Mouse (Mus musculus) intestine, embryonic 15.5 days (tissue): ENCODE measurements around the gene Gm10300. TPM values are rescaled to one million over a fixed set of nuclear protein-coding genes. Genes with fewer than 3 reads are reported as not detected.

Experiments
- ATAC-seq: fragments of 200-750 bp; cut with Nextera tagmentation; 2 replicates; pipeline ENCODE4 v1.8.0; 2017; ENCODE audit warnings: moderate TSS enrichment, moderate library complexity
- H3K27ac ChIP-seq: fragments of 300-500 bp; sonication (generic); 2 replicates; pipeline ENCODE4 v1.5.1; 2015; ENCODE audit warnings: mild to moderate bottlenecking, inconsistent platforms
- H3K27me3 ChIP-seq: fragments of 300-500 bp; sonication (generic); replicated peaks from 2 replicates; pipeline ENCODE4 v1.6.1; 2015; ENCODE audit warnings: inconsistent platforms
- H3K36me3 ChIP-seq: fragments of 300-500 bp; sonication (generic); 2 replicates; pipeline ENCODE4 v1.6.1; 2015; ENCODE audit warnings: inconsistent platforms
- H3K4me1 ChIP-seq: fragments of 300-500 bp; sonication (generic); replicated peaks from 2 replicates; pipeline ENCODE4 v1.6.1; 2015; ENCODE audit warnings: inconsistent platforms
- H3K4me2 ChIP-seq: fragments of 300-500 bp; sonication (generic); replicated peaks from 2 replicates; pipeline ENCODE4 v1.6.1; 2015; ENCODE audit warnings: mild to moderate bottlenecking, inconsistent platforms
- H3K4me3 ChIP-seq: fragments of 300-500 bp; sonication (generic); replicated peaks from 2 replicates; pipeline ENCODE4 v1.5.1; 2015; ENCODE audit warnings: inconsistent platforms
- H3K9ac ChIP-seq: fragments of 300-500 bp; sonication (generic); 2 replicates; pipeline ENCODE4 v1.6.1; 2015; ENCODE audit warnings: inconsistent platforms
- H3K9me3 ChIP-seq: fragments of 300-500 bp; sonication (generic); 2 replicates; pipeline ENCODE4 v1.6.1; 2016; ENCODE audit warnings: inconsistent platforms
- WGBS: fragments of 180-500 bp; shearing (Covaris S2); methylation state at CpG from one replicate; pipeline ENCODE4 v1.1.7; 2015; 5-methylcytosine and 5-hydroxymethylcytosine counted together
- polyA plus RNA-seq: library from polyadenylated mRNA; unstranded; fragments of >200 nt; fragmentation: Nextera tagmentation; extraction: Ambion mirVana; gene quantifications from 2 replicates; pipeline ENCODE4 v1.2.1, GENCODE M21; 2015

Gm10300 gene
- polyA plus RNA-seq, result 0.08 and 0.16 TPM in 2 replicates

- no peaks in the 10 kb centered on the region for H3K36me3 ChIP-seq
- peak within 1 kb of the TSS; percentile 82 for H3K9ac ChIP-seq
- peak within 1 kb of the TSS; percentile 96 for H3K4me2 ChIP-seq
- 0 out of 2 replicates have a peak, but pooled peaks cover 4% of the 10 kb centered on the region for H3K4me1 ChIP-seq
- H3K9me3 ChIP-seq, result no peaks in the 10 kb centered on the region
- peak within 1 kb of the TSS; percentile 80 for H3K4me3 ChIP-seq
- peak within 1 kb of the TSS; percentile 70 for H3K27ac ChIP-seq
- 1% methylated on average over 42 of the region's 42 CpGs for WGBS
- ATAC-seq, result peak; percentile 48
- H3K27me3 ChIP-seq, result no peaks in the 10 kb centered on the region
Observed at GRCm38 (mm10) chr4:132074077-132074932, at the start of gene Gm10300. Gm10300 (plus strand) TSS chr4:132074697.

- no peaks in the 10 kb centered on the region for H3K36me3 ChIP-seq
- H3K9me3 ChIP-seq, result no peaks in the 10 kb centered on the region
- no peak for ATAC-seq
- H3K4me3 ChIP-seq, result no peak overlapping the region
- H3K4me2 ChIP-seq, result no peak overlapping the region
- WGBS, result 61% methylated on average over 2 of the region's 2 CpGs
- H3K4me1 ChIP-seq, result no peaks in the 10 kb centered on the region; the same call in 1 of the 2 replicates
- H3K27ac ChIP-seq, result no peak overlapping the region
- no peak overlapping the region for H3K9ac ChIP-seq
- H3K27me3 ChIP-seq, result no peaks in the 10 kb centered on the region
Observed at GRCm38 (mm10) chr4:132025264-132025663, 49.2 kb upstream of the Gm10300 start.

GRCm38 (mm10) chr4:132025738-132026527, 48.6 kb upstream of the Gm10300 start:
- Histone ChIP-seq H3K27me3 (no peaks in the 10 kb centered on the region), H3K9ac (no peak overlapping the region), H3K4me2 (no peak overlapping the region), H3K36me3 (no peaks in the 10 kb centered on the region), H3K4me1 (no peaks in the 10 kb centered on the region; the same call in none of the 2 replicates), H3K9me3 (no peaks in the 10 kb centered on the region), H3K27ac (no peak overlapping the region), H3K4me3 (no peak overlapping the region)
- no peak for ATAC-seq
- whole genome bisulfite sequencing, result 53% methylated on average over 5 of the region's 5 CpGs

GRCm38 (mm10) chr4:132027167-132027566, 47.3 kb upstream of the Gm10300 start:
- H3K27ac ChIP-seq, result no peak overlapping the region
- WGBS, result 83% methylated on average over 6 of the region's 6 CpGs

GRCm38 (mm10) chr4:132027806-132028205, 46.7 kb upstream of the Gm10300 start:
- no peaks in the 10 kb centered on the region for H3K9me3 ChIP-seq
- H3K4me1 ChIP-seq, result no peaks in the 10 kb centered on the region; the same call in none of the 2 replicates
- WGBS, result 93% methylated on average over 1 of the region's 1 CpGs
- no peaks in the 10 kb centered on the region for H3K27me3 ChIP-seq
- H3K36me3 ChIP-seq, result no peaks in the 10 kb centered on the region
- H3K4me2 ChIP-seq, result no peak overlapping the region
- H3K4me3 ChIP-seq, result no peak overlapping the region
- no peak for ATAC-seq
- no peak overlapping the region for H3K27ac ChIP-seq
- no peak overlapping the region for H3K9ac ChIP-seq

More at GRCm38 (mm10) chr4:132027167-132027566, 47.3 kb upstream of the Gm10300 start:
- no peaks in the 10 kb centered on the region; the same call in none of the 2 replicates for H3K4me1 ChIP-seq
- no peaks in the 10 kb centered on the region for H3K9me3 ChIP-seq
- no peak overlapping the region for H3K9ac ChIP-seq
- H3K27me3 ChIP-seq, result no peaks in the 10 kb centered on the region
- H3K36me3 ChIP-seq, result no peaks in the 10 kb centered on the region
- H3K4me3 ChIP-seq, result no peak overlapping the region
- H3K4me2 ChIP-seq, result no peak overlapping the region
- ATAC-seq, result no peak

GRCm38 (mm10) chr4:132029851-132030741, 44.4 kb upstream of the Gm10300 start:
- Histone ChIP-seq H3K27me3 (no peaks in the 10 kb centered on the region), H3K27ac (no peak overlapping the region), H3K9ac (no peak overlapping the region), H3K9me3 (no peaks in the 10 kb centered on the region), H3K4me1 (no peaks in the 10 kb centered on the region; the same call in none of the 2 replicates), H3K36me3 (no peaks in the 10 kb centered on the region), H3K4me3 (no peak overlapping the region), H3K4me2 (no peak overlapping the region)
- WGBS, result 58% methylated on average over 10 of the region's 10 CpGs
- no peak for ATAC-seq

GRCm38 (mm10) chr4:132033183-132033582, 41.3 kb upstream of the Gm10300 start:
- ATAC-seq, result no peak
- no peaks in the 10 kb centered on the region for H3K27me3 ChIP-seq
- 77% methylated on average over 1 of the region's 1 CpGs for whole genome bisulfite sequencing
- no peak overlapping the region for H3K9ac ChIP-seq
- no peak overlapping the region for H3K4me3 ChIP-seq
- H3K36me3 ChIP-seq, result no peaks in the 10 kb centered on the region
- no peaks in the 10 kb centered on the region for H3K9me3 ChIP-seq
- H3K4me1 ChIP-seq, result no peaks in the 10 kb centered on the region; the same call in none of the 2 replicates
- H3K4me2 ChIP-seq, result no peak overlapping the region
- no peak overlapping the region for H3K27ac ChIP-seq

- H3K36me3 ChIP-seq, result no peaks in the 10 kb centered on the region
- H3K4me2 ChIP-seq, result no peak overlapping the region
- H3K4me1 ChIP-seq, result no peaks in the 10 kb centered on the region; the same call in 1 of the 2 replicates
- ATAC-seq, result no peak
- H3K9me3 ChIP-seq, result no peaks in the 10 kb centered on the region
- H3K27ac ChIP-seq, result no peak overlapping the region
- no peak overlapping the region for H3K4me3 ChIP-seq
- no peaks in the 10 kb centered on the region for H3K27me3 ChIP-seq
- no peak overlapping the region for H3K9ac ChIP-seq
- 64% methylated on average over 2 of the region's 2 CpGs for WGBS
Observed at GRCm38 (mm10) chr4:132034242-132034641, 40.3 kb upstream of the Gm10300 start.

- Histone ChIP-seq H3K27ac (no peak overlapping the region), H3K4me2 (no peak overlapping the region), H3K36me3 (no peaks in the 10 kb centered on the region), H3K4me3 (no peak overlapping the region), H3K9me3 (no peaks in the 10 kb centered on the region), H3K9ac (no peak overlapping the region), H3K27me3 (no peaks in the 10 kb centered on the region), H3K4me1 (no peaks in the 10 kb centered on the region)
- WGBS, result 55% methylated on average over 5 of the region's 5 CpGs
- no peak for ATAC-seq
Observed at GRCm38 (mm10) chr4:132037137-132037536, 37.4 kb upstream of the Gm10300 start.

GRCm38 (mm10) chr4:132037991-132038390, 36.5 kb upstream of the Gm10300 start:
- WGBS, result 54% methylated on average over 7 of the region's 7 CpGs
- H3K4me1 ChIP-seq, result no peaks in the 10 kb centered on the region
- ATAC-seq, result no peak

GRCm38 (mm10) chr4:132038809-132039208, 35.7 kb upstream of the Gm10300 start:
- Histone ChIP-seq H3K9me3 (no peaks in the 10 kb centered on the region), H3K27ac (no peak overlapping the region), H3K4me1 (no peaks in the 10 kb centered on the region), H3K27me3 (no peaks in the 10 kb centered on the region), H3K36me3 (no peaks in the 10 kb centered on the region), H3K4me2 (no peak overlapping the region), H3K9ac (no peak overlapping the region), H3K4me3 (no peak overlapping the region)
- 82% methylated on average over 2 of the region's 2 CpGs for WGBS
- ATAC-seq, result no peak

More at GRCm38 (mm10) chr4:132037991-132038390, 36.5 kb upstream of the Gm10300 start:
- H3K4me2 ChIP-seq, result no peak overlapping the region
- H3K27ac ChIP-seq, result no peak overlapping the region
- no peaks in the 10 kb centered on the region for H3K9me3 ChIP-seq
- no peak overlapping the region for H3K4me3 ChIP-seq
- H3K9ac ChIP-seq, result no peak overlapping the region
- no peaks in the 10 kb centered on the region for H3K36me3 ChIP-seq
- H3K27me3 ChIP-seq, result no peaks in the 10 kb centered on the region
